Mouse (Mus musculus) C2C12 (cell line): ENCODE measurements at regions not wholly inside any gene's neighbourhood (a gene's known extent, or its start where the extent isn't known, plus 50 kb on each side); places are given as distances from the start of the nearest gene placed in this dataset.

ENCODE experiments used
- CTCF ChIP-seq: IDR thresholded peaks from one replicate; pipeline ENCODE4 v1.5.1; 2011; ENCODE audit not compliant: control insufficient read depth, insufficient read depth, insufficient read length
- FOSL1 ChIP-seq: IDR thresholded peaks from one replicate; pipeline ENCODE4 v1.8.0; 2011; ENCODE audit warnings: mild to moderate bottlenecking, low read length; ENCODE audit not compliant: poor library complexity, insufficient read depth, severe bottlenecking
- MAX ChIP-seq: IDR thresholded peaks from one replicate; pipeline ENCODE4 v1.6.1; 2011; ENCODE audit warnings: mild to moderate bottlenecking, control low read depth
- MYOG ChIP-seq: IDR thresholded peaks from one replicate; pipeline ENCODE4 v1.6.1; 2011; ENCODE audit not compliant: control insufficient read depth, insufficient read length; ENCODE audit errors: extremely low read depth
- USF1 ChIP-seq: IDR thresholded peaks from one replicate; pipeline ENCODE4 v1.6.1; 2011; ENCODE audit warnings: low read depth, mild to moderate bottlenecking, control low read depth, moderate library complexity

- TF ChIP-seq MAX (no peak), CTCF (no peak), USF1 (no peak), MYOG (no peak), FOSL1 (no peak)
Measured at GRCm38 (mm10) chrX:11585353-11585752, 257.7 kb downstream of the H2al1j start.
